Mouse (Mus musculus): Measurements from ENCODE around the gene B3gnt5. TPM values are rescaled to one million over a fixed set of nuclear protein-coding genes. Genes with fewer than 3 reads are reported as not detected.
"Not testable (repeated sequence)": the region's sequence is repeated elsewhere in the genome, so short reads cannot be mapped to it uniquely, and the experiment has no call there.

The B3gnt5 gene
- total RNA-seq (2014; fragmentation: Nextera tagmentation) (not detected in 2 replicates), total RNA-seq (2017) (under 0.01 and 0.11 TPM in 2 replicates), polyA plus RNA-seq (2012) (not detected in 2 replicates)

DNA sequence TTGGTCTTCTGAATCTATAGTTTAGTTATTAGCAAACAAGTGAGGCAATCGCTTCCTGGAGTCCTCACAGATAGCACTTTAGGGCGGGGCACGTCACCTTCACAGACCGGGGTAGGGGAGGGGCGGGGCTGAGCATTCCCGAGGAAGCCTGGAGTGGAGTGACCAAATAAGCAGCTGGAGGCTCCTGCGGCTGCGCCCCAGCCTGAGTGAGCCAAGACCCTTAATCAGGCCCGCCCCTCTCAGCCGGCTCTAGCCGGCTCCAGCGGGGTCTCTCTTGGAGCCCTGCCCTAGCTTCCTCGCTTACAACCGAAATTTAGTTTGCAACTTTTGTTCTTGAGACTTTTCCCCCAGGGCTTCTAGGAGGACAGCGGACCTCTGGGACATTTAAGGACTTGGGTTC is at the start of gene B3gnt5:
B3gnt5 (plus strand) TSS at position 135 of the 400 bp plus-strand sequence.
- ATAC-seq (ENCODE audit: extremely low read depth, insufficient number of reproducible peaks, low FRiP score, poor library complexity, severe bottlenecking): no peak
- TF ChIP-seq GATA1 (IDR thresholded peaks at IDR 0.05; ENCODE audit: borderline replicate concordance, low read length): no peak
- TF ChIP-seq CTCF (IDR thresholded peaks at IDR 0.05; ENCODE audit: low read depth, low read length): no peak
- Histone ChIP-seq H3K36me3 (replicated peaks) (no peaks in the 10 kb centered on the region), H3K27me3 (ENCODE audit: insufficient read depth, low read length) (peaks cover 22% of the 10 kb centered on the region), H3K4me3 (ENCODE audit: low read depth, low read length) (no peak within 1 kb of the TSS), H3K9me3 (replicated peaks) (no peaks in the 10 kb centered on the region), H3K4me1 (ENCODE audit: insufficient read depth, low read depth, low read length) (no peaks in the 10 kb centered on the region; the same call in 1 of the 2 replicates)
- DNase-seq (ENCODE audit: low spot score): no peak

DNA sequence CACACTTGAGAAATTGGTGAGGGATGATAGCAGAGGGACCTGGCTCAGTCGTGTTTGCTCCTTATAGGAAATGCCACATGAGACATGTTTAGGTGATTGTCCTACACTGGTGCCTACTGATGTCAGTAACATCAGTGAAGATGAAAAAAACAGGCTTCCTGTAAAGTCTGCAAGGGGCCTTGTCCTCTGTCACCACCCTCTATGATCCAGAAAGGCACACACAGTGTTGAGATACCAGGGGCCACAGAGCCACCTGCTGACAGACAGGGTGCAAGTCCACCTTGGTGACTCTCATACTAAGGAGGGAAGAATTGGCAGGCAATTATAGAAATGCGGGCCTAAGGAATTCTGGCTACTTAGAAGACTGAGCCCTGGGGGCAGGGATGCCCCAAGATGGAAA is 39.0 kb upstream of the B3gnt5 start:
- Histone ChIP-seq H3K9me3 (replicated peaks) (no peaks in the 10 kb centered on the region), H3K4me1 (ENCODE audit: insufficient read depth, low read depth, low read length) (no peaks in the 10 kb centered on the region; the same call in 1 of the 2 replicates), H3K27me3 (ENCODE audit: insufficient read depth, low read length) (peaks cover 3% of the 10 kb centered on the region; the same call in 1 of the 2 replicates), H3K4me3 (ENCODE audit: low read depth, low read length) (no peak overlapping the region), H3K36me3 (replicated peaks) (no peaks in the 10 kb centered on the region)
- ATAC-seq (ENCODE audit: extremely low read depth, insufficient number of reproducible peaks, low FRiP score, poor library complexity, severe bottlenecking): no peak
- TF ChIP-seq POLR2AphosphoS5 (IDR thresholded peaks at IDR 0.05; ENCODE audit: insufficient replicate concordance, low read depth, low read length): no peak
- no peak for TF ChIP-seq TAL1 (conservative IDR thresholded peaks at IDR 0.05; ENCODE audit: low read depth, low read length)
- TF ChIP-seq GATA1 (IDR thresholded peaks at IDR 0.05; ENCODE audit: borderline replicate concordance, low read length): no peak
- TF ChIP-seq GATA2 (IDR thresholded peaks at IDR 0.05; ENCODE audit: borderline replicate concordance, low read depth, low read length): no peak
- TF ChIP-seq CTCF (IDR thresholded peaks at IDR 0.05; ENCODE audit: low read depth, low read length): no peak
- no peak for DNase-seq (ENCODE audit: low spot score)

DNA sequence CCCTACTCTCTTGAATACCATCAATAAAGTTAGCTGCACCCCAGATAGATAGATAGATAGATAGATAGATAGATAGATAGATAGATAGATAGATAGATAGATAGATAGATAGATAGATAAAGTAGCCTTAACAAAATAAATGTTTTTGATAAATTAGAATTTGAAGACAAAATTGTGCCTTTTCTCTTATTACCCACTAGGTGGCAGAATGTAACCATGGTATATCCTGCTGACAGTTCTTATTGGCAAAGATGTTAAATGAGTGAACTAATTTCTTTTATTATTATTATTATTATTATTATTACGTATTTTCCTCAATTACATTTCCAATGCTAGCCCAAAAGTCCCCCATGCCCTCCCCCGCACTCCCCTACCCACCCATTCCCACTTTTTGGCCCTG is 35.9 kb upstream of the B3gnt5 start:
- ATAC-seq (ENCODE audit: extremely low read depth, insufficient number of reproducible peaks, low FRiP score, poor library complexity, severe bottlenecking); H3K9me3 ChIP-seq (replicated peaks); DNase-seq (ENCODE audit: low spot score); H3K27me3 ChIP-seq (ENCODE audit: insufficient read depth, low read length); H3K4me1 ChIP-seq (ENCODE audit: insufficient read depth, low read depth, low read length); H3K4me3 ChIP-seq (ENCODE audit: low read depth, low read length); H3K36me3 ChIP-seq (replicated peaks): not testable (repeated sequence)

DNA sequence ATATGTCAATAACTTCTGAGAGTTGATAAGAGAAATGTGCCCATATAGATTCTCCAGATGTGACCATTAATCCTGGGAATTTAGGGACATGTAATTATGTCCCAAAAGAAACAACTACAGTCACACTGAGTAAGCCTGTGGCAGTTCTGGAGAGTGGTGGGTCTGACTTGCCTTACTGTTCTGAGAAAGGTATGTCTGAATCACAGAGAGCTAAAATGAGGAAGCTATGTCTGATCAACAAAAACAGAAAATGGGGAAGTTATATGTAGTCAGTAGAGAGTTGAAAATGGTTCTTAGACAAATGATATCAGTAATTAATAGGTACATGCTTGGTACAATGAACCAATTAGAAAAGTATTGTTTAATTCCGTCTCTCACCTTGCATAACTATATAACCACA is 27.1 kb upstream of the B3gnt5 start:
- no peaks in the 10 kb centered on the region for H3K9me3 ChIP-seq (replicated peaks)
- DNase-seq (ENCODE audit: low spot score) (peak; percentile 5), ATAC-seq (ENCODE audit: extremely low read depth, insufficient number of reproducible peaks, low FRiP score, poor library complexity, severe bottlenecking) (no peak)
- no peaks in the 10 kb centered on the region for H3K4me1 ChIP-seq (ENCODE audit: insufficient read depth, low read depth, low read length)
- TF ChIP-seq GATA1 (IDR thresholded peaks at IDR 0.05; ENCODE audit: borderline replicate concordance, low read length) (no peak), TAL1 (conservative IDR thresholded peaks at IDR 0.05; ENCODE audit: low read depth, low read length) (no peak), POLR2AphosphoS5 (IDR thresholded peaks at IDR 0.05; ENCODE audit: insufficient replicate concordance, low read depth, low read length) (no peak), GATA2 (IDR thresholded peaks at IDR 0.05; ENCODE audit: borderline replicate concordance, low read depth, low read length) (no peak)
- H3K36me3 ChIP-seq (replicated peaks): no peaks in the 10 kb centered on the region
- H3K4me3 ChIP-seq (ENCODE audit: low read depth, low read length): no peak overlapping the region
- H3K27me3 ChIP-seq (ENCODE audit: insufficient read depth, low read length): no peaks in the 10 kb centered on the region

DNA sequence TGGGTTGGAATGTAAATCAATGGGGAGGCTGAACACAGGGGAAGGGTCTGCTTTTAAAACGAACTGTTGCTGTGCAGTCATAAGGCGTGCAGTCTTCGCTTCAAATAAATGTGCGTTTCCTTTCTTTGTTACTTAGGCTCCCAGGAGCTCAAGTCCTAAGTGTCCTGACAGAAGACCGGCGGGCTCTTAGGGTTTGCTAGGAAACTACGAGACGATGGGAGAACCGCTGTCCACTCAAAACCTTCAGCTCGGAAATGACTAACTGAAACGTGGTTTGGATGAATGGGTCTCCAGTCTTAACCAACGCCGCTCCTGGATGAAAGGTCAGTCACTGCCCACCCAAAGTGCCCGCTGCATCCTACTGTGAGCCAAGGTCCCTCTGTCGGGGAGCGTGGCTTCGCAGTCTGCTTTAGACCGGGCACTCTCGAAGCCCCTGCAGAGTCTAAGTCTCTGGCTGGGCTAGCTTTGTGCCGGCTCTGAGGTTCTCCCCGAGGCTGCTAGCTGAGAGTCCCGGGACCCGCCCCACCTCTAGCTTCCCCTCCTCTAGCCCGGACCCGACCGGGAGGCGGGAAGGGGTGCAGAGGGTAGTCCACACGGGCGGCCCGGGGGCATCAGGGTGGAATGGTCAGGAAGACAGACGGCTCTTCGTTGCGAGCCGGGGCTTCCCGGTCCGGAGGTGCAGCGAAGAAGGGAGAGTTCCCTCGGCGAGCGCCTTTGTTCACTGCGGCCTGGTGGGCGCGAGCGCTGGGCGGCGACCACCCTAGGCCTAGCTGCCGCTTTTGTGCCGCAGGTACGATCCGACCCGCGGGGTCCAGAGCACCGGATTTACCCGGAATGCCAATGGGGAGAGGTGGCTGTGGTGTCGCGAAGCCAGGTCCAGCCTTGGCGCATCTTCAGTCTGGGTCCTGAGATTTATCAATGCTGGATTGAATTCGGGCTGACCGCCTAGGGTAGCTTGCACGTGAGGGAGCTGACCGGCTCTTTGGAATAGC is 793 bp downstream of the B3gnt5 start:
- Histone ChIP-seq H3K9me3 (replicated peaks) (no peaks in the 10 kb centered on the region), H3K36me3 (replicated peaks) (no peaks in the 10 kb centered on the region), H3K27me3 (ENCODE audit: insufficient read depth, low read length) (peaks cover 22% of the 10 kb centered on the region), H3K4me1 (ENCODE audit: insufficient read depth, low read depth, low read length) (no peaks in the 10 kb centered on the region; the same call in 1 of the 2 replicates), H3K4me3 (ENCODE audit: low read depth, low read length) (no peak overlapping the region)
- ATAC-seq (ENCODE audit: extremely low read depth, insufficient number of reproducible peaks, low FRiP score, poor library complexity, severe bottlenecking) (no peak), DNase-seq (ENCODE audit: low spot score) (no peak)
- TF ChIP-seq GATA1 (IDR thresholded peaks at IDR 0.05; ENCODE audit: borderline replicate concordance, low read length) (no peak), POLR2AphosphoS5 (IDR thresholded peaks at IDR 0.05; ENCODE audit: insufficient replicate concordance, low read depth, low read length) (no peak), GATA2 (IDR thresholded peaks at IDR 0.05; ENCODE audit: borderline replicate concordance, low read depth, low read length) (no peak), TAL1 (conservative IDR thresholded peaks at IDR 0.05; ENCODE audit: low read depth, low read length) (no peak), CTCF (IDR thresholded peaks at IDR 0.05; ENCODE audit: low read depth, low read length) (no peak)

DNA sequence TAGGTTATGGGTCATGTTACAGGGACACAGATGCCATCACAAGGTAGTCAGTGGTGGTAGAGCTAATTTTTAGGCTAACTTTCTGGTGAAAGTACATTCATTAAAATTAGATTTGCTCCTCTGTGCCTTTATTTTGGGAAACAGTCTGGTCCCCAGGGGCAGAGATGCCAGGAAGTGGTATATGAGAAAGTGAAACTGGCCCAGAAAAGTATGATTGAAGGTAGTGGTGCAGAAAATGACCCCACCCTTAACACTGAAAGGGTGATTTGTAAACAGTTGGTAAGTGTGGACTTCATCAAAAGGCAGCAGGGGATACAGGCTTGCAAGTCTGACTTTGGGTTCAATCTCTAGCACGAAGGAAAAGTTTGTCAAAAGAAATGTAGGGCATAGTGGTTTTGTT is 1.7 kb downstream of the B3gnt5 start:
- DNase-seq (ENCODE audit: low spot score) (no peak), ATAC-seq (ENCODE audit: extremely low read depth, insufficient number of reproducible peaks, low FRiP score, poor library complexity, severe bottlenecking) (no peak)
- TF ChIP-seq CTCF (IDR thresholded peaks at IDR 0.05; ENCODE audit: low read depth, low read length) (no peak), POLR2AphosphoS5 (IDR thresholded peaks at IDR 0.05; ENCODE audit: insufficient replicate concordance, low read depth, low read length) (no peak), TAL1 (conservative IDR thresholded peaks at IDR 0.05; ENCODE audit: low read depth, low read length) (no peak)
- no peaks in the 10 kb centered on the region for H3K36me3 ChIP-seq (replicated peaks)
- no peaks in the 10 kb centered on the region; the same call in 1 of the 2 replicates for H3K4me1 ChIP-seq (ENCODE audit: insufficient read depth, low read depth, low read length)
- no peaks in the 10 kb centered on the region for H3K9me3 ChIP-seq (replicated peaks)
- peaks cover 22% of the 10 kb centered on the region for H3K27me3 ChIP-seq (ENCODE audit: insufficient read depth, low read length)
- no peak overlapping the region for H3K4me3 ChIP-seq (ENCODE audit: low read depth, low read length)

Data from G1E (cell line).